Mouse (Mus musculus) lung, postnatal 10 days (tissue): ENCODE results near the gene Mgat4a.

ENCODE experiments used
- DNase-seq: peaks from one replicate; pipeline ENCODE4 v3.0.0; 2021

Mgat4a gene

GRCm38 (mm10) chr1:37451270-37451669 lies 89.5 kb downstream of the Mgat4a start:
- DNase-seq, result no peak

- DNase-seq, result peak; percentile 69
These were observed 92.3 kb downstream of the Mgat4a start for GRCm38 (mm10) chr1:37448361-37449095.

GRCm38 (mm10) chr1:37442848-37443835 lies 97.7 kb downstream of the Mgat4a start:
- no peak for DNase-seq

GRCm38 (mm10) chr1:37436419-37436818 lies 104.4 kb downstream of the Mgat4a start:
- DNase-seq, result no peak

- peak; percentile 23 for DNase-seq
These were observed 110.4 kb downstream of the Mgat4a start for GRCm38 (mm10) chr1:37430297-37430840.

- peak; percentile 96 for DNase-seq
These were observed 111.2 kb downstream of the Mgat4a start, which contains the start of the genes Coa5 and Unc50 for GRCm38 (mm10) chr1:37429366-37430296. Gene Coa5, minus strand, starts transcription at chr1:37430103. Gene Unc50, plus strand, starts transcription at chr1:37430139.

- no peak for DNase-seq
These were observed 111.9 kb downstream of the Mgat4a start for GRCm38 (mm10) chr1:37428911-37429310.

GRCm38 (mm10) chr1:37427144-37427875 lies 113.5 kb downstream of the Mgat4a start:
- DNase-seq, result no peak

- DNase-seq, result peak; percentile 76
These were observed 121.4 kb downstream of the Mgat4a start for GRCm38 (mm10) chr1:37419420-37419819.

- DNase-seq, result no peak
These were observed 125.4 kb downstream of the Mgat4a start for GRCm38 (mm10) chr1:37415394-37415793.

- DNase-seq, result no peak
These were observed 131.2 kb downstream of the Mgat4a start for GRCm38 (mm10) chr1:37409647-37410046.

- no peak for DNase-seq
These were observed 132.1 kb downstream of the Mgat4a start for GRCm38 (mm10) chr1:37408678-37409077.

GRCm38 (mm10) chr1:37408059-37408458 lies 132.8 kb downstream of the Mgat4a start:
- no peak for DNase-seq

GRCm38 (mm10) chr1:37407228-37407627 lies 133.6 kb downstream of the Mgat4a start:
- no peak for DNase-seq

GRCm38 (mm10) chr1:37405137-37405536 lies 135.7 kb downstream of the Mgat4a start:
- no peak for DNase-seq

GRCm38 (mm10) chr1:37401687-37402086 lies 139.1 kb downstream of the Mgat4a start:
- DNase-seq, result peak; percentile 67

GRCm38 (mm10) chr1:37399734-37400133 lies 141.1 kb downstream of the Mgat4a start:
- DNase-seq, result no peak

- peak; percentile 28 for DNase-seq
These were observed 141.9 kb downstream of the Mgat4a start for GRCm38 (mm10) chr1:37398961-37399360.

GRCm38 (mm10) chr1:37396481-37396880 lies 144.3 kb downstream of the Mgat4a start:
- DNase-seq, result no peak

GRCm38 (mm10) chr1:37393174-37393573 lies 147.6 kb downstream of the Mgat4a start:
- no peak for DNase-seq
